Mouse (Mus musculus) MEL (cell line): ENCODE measurements around the gene Pak6. TPM values are rescaled to one million over a fixed set of nuclear protein-coding genes. Genes with fewer than 3 reads are reported as not detected.

Experiments used
- DNase-seq: peaks from one replicate; pipeline ENCODE4 v3.0.0; 2011; ENCODE audit warnings: low read depth, low spot score
- H3K27ac ChIP-seq: 2 replicates; pipeline ENCODE4 v1.5.1; 2012; ENCODE audit warnings: low read depth, mild to moderate bottlenecking, control low read depth, low read length, moderate library complexity; ENCODE audit not compliant: control insufficient read depth
- H3K27me3 ChIP-seq, 2 experiments: fragments of 150-350 bp in 1 of 2; sonication (generic) in 1 of 2; 2 replicates each; pipeline ENCODE4 v1.6.1; 2012; ENCODE audit warnings: low read length in 2 of 2, mild to moderate bottlenecking in 2 of 2, improper control_type of control experiment in 1 of 2, moderate library complexity in 1 of 2; ENCODE audit not compliant: insufficient read depth in 2 of 2, control insufficient read depth in 1 of 2
- H3K36me3 ChIP-seq, 2 experiments: 2 replicates each; pipeline ENCODE4 v1.6.1; 2012 to 2014; ENCODE audit warnings: low read length in 2 of 2, improper control_type of control experiment in 1 of 2, inconsistent platforms in 1 of 2, mild to moderate bottlenecking in 1 of 2; ENCODE audit not compliant: insufficient read depth in 2 of 2, control insufficient read depth in 1 of 2
- H3K4me1 ChIP-seq, 2 experiments: fragments of 150-350 bp in 1 of 2; sonication (generic) in 1 of 2; 2 replicates each; pipeline ENCODE4 v1.6.1; 2012; ENCODE audit warnings: low read length in 2 of 2, improper control_type of control experiment in 1 of 2, mild to moderate bottlenecking in 1 of 2; ENCODE audit not compliant: insufficient read depth in 2 of 2, control insufficient read depth in 1 of 2
- H3K4me3 ChIP-seq, 2 experiments: fragments of 150-350 bp in 1 of 2; sonication (generic) in 1 of 2; 2 replicates each; pipeline ENCODE4 v1.5.1; 2012; ENCODE audit warnings: low read depth in 2 of 2, low read length in 2 of 2, mild to moderate bottlenecking in 2 of 2, moderate library complexity in 2 of 2, control low read depth in 1 of 2, improper control_type of control experiment in 1 of 2; ENCODE audit not compliant: control insufficient read depth in 1 of 2, insufficient read depth in 1 of 2
- H3K79me2 ChIP-seq: 2 replicates; pipeline ENCODE4 v1.6.1; 2012; ENCODE audit warnings: mild to moderate bottlenecking, low read length, moderate library complexity; ENCODE audit not compliant: control insufficient read depth, poor library complexity, insufficient read depth
- H3K9ac ChIP-seq: 2 replicates; pipeline ENCODE4 v1.6.1; 2012; ENCODE audit warnings: low read depth, mild to moderate bottlenecking, control low read depth, low read length, moderate library complexity; ENCODE audit not compliant: control insufficient read depth, poor library complexity, severe bottlenecking
- H3K9me3 ChIP-seq: fragments of 150-350 bp; sonication (generic); replicated peaks from 2 replicates; pipeline ENCODE4 v1.6.1; 2012; ENCODE audit warnings: mild to moderate bottlenecking, low read length, improper control_type of control experiment, moderate library complexity; ENCODE audit not compliant: insufficient read depth
- GABPA ChIP-seq: IDR thresholded peaks from 2 replicates; pipeline ENCODE4 v1.6.1; 2012; ENCODE audit warnings: low read depth, mild to moderate bottlenecking, inconsistent platforms, low read length, improper control_type of control experiment, moderate library complexity
- JUND ChIP-seq: IDR thresholded peaks from 2 replicates; pipeline ENCODE4 v1.6.1; 2011; ENCODE audit warnings: low read depth, mild to moderate bottlenecking, improper control_type of control experiment, low read length
- MAZ ChIP-seq: IDR thresholded peaks from 2 replicates; pipeline ENCODE4 v1.6.1; 2012; ENCODE audit warnings: low read depth, mild to moderate bottlenecking, inconsistent platforms, low read length, improper control_type of control experiment
- POLR2AphosphoS5 ChIP-seq: IDR thresholded peaks from 2 replicates; pipeline ENCODE4 v1.6.1; 2012; ENCODE audit warnings: low read depth, borderline replicate concordance, mild to moderate bottlenecking, inconsistent platforms, low read length, moderate library complexity, mixed read lengths
- TAL1 ChIP-seq: IDR thresholded peaks from 2 replicates; pipeline ENCODE4 v1.6.1; 2012; ENCODE audit warnings: mild to moderate bottlenecking, inconsistent platforms, low read length, moderate library complexity, mixed read lengths
- ZC3H11A ChIP-seq: IDR thresholded peaks from 2 replicates; pipeline ENCODE4 v1.6.1; 2012; ENCODE audit warnings: low read depth, mild to moderate bottlenecking, inconsistent platforms, low read length, improper control_type of control experiment
- polyA plus RNA-seq, 2 experiments: library from polyadenylated mRNA; stranded (reverse) in 1 of 2; unstranded in 1 of 2; fragments of >175 nt in 1 of 2; fragments of >200 nt in 1 of 2; gene quantifications; 2 replicates each; pipeline versions ENCODE4 v1.2.1 to v1.2.4; 2012; ENCODE audit warnings: low replicate concordance in 2 of 2, low read depth in 1 of 2; ENCODE audit not compliant: insufficient read length in 2 of 2, insufficient read depth in 1 of 2, missing spikeins in 1 of 2
- total RNA-seq: library from RNA; depleted of rRNA; stranded (reverse); fragments of 300-350 nt; gene quantifications from 2 replicates; pipeline ENCODE4 v1.2.3, GENCODE M21; 2012

Gene Pak6
- total and polyA plus RNA-seq, 3 experiments = 25.4 to 25.9 TPM; not detected in 1

- no peak overlapping the region for H3K4me3 ChIP-seq
- H3K9me3 ChIP-seq = no peaks in the 10 kb centered on the region
- H3K36me3 ChIP-seq = 0 out of 4 replicates have a peak, but pooled peaks cover 0 to 3% of the 10 kb centered on the region in 2 experiments
- no peaks in the 10 kb centered on the region for H3K4me1 ChIP-seq
- TF ChIP-seq TAL1 = no peak
- TF ChIP-seq GABPA = no peak
- no peak for TF ChIP-seq MAZ
- no peak for TF ChIP-seq JUND
- no peaks in the 10 kb centered on the region for H3K27me3 ChIP-seq
- no peaks in the 10 kb centered on the region for H3K79me2 ChIP-seq
- H3K27ac ChIP-seq = no peak overlapping the region
- H3K9ac ChIP-seq = no peak overlapping the region
- no peak for DNase-seq
Measured at GRCm38 (mm10) chr2:118671728-118672127, 8.6 kb downstream of the Pak6 start.

- no peak for DNase-seq
- Histone ChIP-seq H3K79me2 (no peaks in the 10 kb centered on the region), H3K9me3 (no peaks in the 10 kb centered on the region), H3K27ac (no peak overlapping the region), H3K36me3 (peaks cover 0 to 3% of the 10 kb centered on the region in 2 experiments; a peak in 1 of 4 replicates), H3K27me3 (no peaks in the 10 kb centered on the region), H3K4me3 (no peak overlapping the region), H3K4me1 (no peaks in the 10 kb centered on the region), H3K9ac (no peak overlapping the region)
- TF ChIP-seq ZC3H11A (no peak), POLR2AphosphoS5 (no peak)
Measured at GRCm38 (mm10) chr2:118673686-118674465, 10.8 kb downstream of the Pak6 start.

- Histone ChIP-seq H3K79me2 (no peaks in the 10 kb centered on the region), H3K9me3 (no peaks in the 10 kb centered on the region), H3K9ac (no peak overlapping the region), H3K27me3 (no peaks in the 10 kb centered on the region), H3K27ac (no peak overlapping the region), H3K4me3 (no peak overlapping the region), H3K4me1 (no peaks in the 10 kb centered on the region), H3K36me3 (peaks cover 0 to 3% of the 10 kb centered on the region in 2 experiments; a peak in 1 of 4 replicates)
- no peak for DNase-seq
- TF ChIP-seq MAZ = no peak
Measured at GRCm38 (mm10) chr2:118674500-118674899, 11.4 kb downstream of the Pak6 start.
